Mouse (Mus musculus) liver, embryonic 13.5 days (tissue): ENCODE measurements around the gene Ogfod1. TPM values are rescaled to one million over a fixed set of nuclear protein-coding genes. Genes with fewer than 3 reads are reported as not detected.

Experiments
- ATAC-seq: fragments of 200-750 bp; cut with Nextera tagmentation; 2 replicates; pipeline ENCODE4 v1.8.0; 2017; ENCODE audit warnings: low read depth, mild to moderate bottlenecking, moderate number of reproducible peaks, moderate library complexity
- DNase-seq: peaks from one replicate; pipeline ENCODE4 v3.0.0; 2022
- H3K27ac ChIP-seq: fragments of 300-500 bp; sonication (generic); 2 replicates; pipeline ENCODE4 v1.5.1; 2015; ENCODE audit warnings: moderate library complexity, mild to moderate bottlenecking, inconsistent platforms
- H3K27me3 ChIP-seq: fragments of 300-500 bp; sonication (generic); 2 replicates; pipeline ENCODE4 v1.6.1; 2015; ENCODE audit warnings: mild to moderate bottlenecking, inconsistent platforms
- H3K36me3 ChIP-seq: fragments of 300-500 bp; sonication (generic); 2 replicates; pipeline ENCODE4 v1.6.1; 2015; ENCODE audit warnings: mild to moderate bottlenecking, inconsistent platforms
- H3K4me1 ChIP-seq: fragments of 300-500 bp; sonication (generic); replicated peaks from 2 replicates; pipeline ENCODE4 v1.6.1; 2015; ENCODE audit warnings: inconsistent platforms
- H3K4me2 ChIP-seq: fragments of 300-500 bp; sonication (generic); 2 replicates; pipeline ENCODE4 v1.6.1; 2015; ENCODE audit warnings: inconsistent platforms, mild to moderate bottlenecking, moderate library complexity
- H3K4me3 ChIP-seq: fragments of 300-500 bp; sonication (generic); replicated peaks from 2 replicates; pipeline ENCODE4 v1.5.1; 2015; ENCODE audit warnings: mild to moderate bottlenecking, inconsistent platforms
- H3K9ac ChIP-seq: fragments of 300-500 bp; sonication (generic); 2 replicates; pipeline ENCODE4 v1.6.1; 2015; ENCODE audit warnings: mild to moderate bottlenecking, inconsistent platforms
- H3K9me3 ChIP-seq: fragments of 300-500 bp; sonication (generic); replicated peaks from 2 replicates; pipeline ENCODE4 v1.6.1; 2016; ENCODE audit warnings: inconsistent platforms
- WGBS: fragments of 180-500 bp; shearing (Covaris S2); methylation state at CpG from one replicate; pipeline ENCODE4 v1.1.7; 2015; ENCODE audit not compliant: insufficient replicate concordance; 5-methylcytosine and 5-hydroxymethylcytosine counted together
- polyA plus RNA-seq: library from polyadenylated mRNA; unstranded; fragments of >200 nt; fragmentation: Nextera tagmentation; extraction: Ambion mirVana; gene quantifications from 2 replicates; pipeline ENCODE4 v1.2.1, GENCODE M21; 2015

The Ogfod1 gene
- polyA plus RNA-seq, 1 experiment from 2014 or later: 4.8 TPM

GRCm38 (mm10) chr8:94076461-94077192 is 39.6 kb downstream of the Ogfod1 start:
- WGBS: 71% methylated on average over 12 of the region's 12 CpGs

GRCm38 (mm10) chr8:94087964-94088363 is 51.0 kb downstream of the Ogfod1 start:
- no peak overlapping the region for H3K27ac ChIP-seq
- no peaks in the 10 kb centered on the region for H3K36me3 ChIP-seq
- ATAC-seq: no peak
- H3K9me3 ChIP-seq: no peaks in the 10 kb centered on the region
- no peak overlapping the region for H3K4me3 ChIP-seq
- H3K9ac ChIP-seq: no peak overlapping the region
- H3K4me2 ChIP-seq: no peak overlapping the region
- no peak for DNase-seq
- H3K27me3 ChIP-seq: no peaks in the 10 kb centered on the region
- H3K4me1 ChIP-seq: 0 out of 2 replicates have a peak, but pooled peaks cover 5% of the 10 kb centered on the region
- 77% methylated on average over 9 of the region's 9 CpGs for WGBS

More at GRCm38 (mm10) chr8:94076461-94077192, 39.6 kb downstream of the Ogfod1 start:
- Histone ChIP-seq H3K36me3 (no peaks in the 10 kb centered on the region), H3K4me2 (no peak overlapping the region), H3K27ac (no peak overlapping the region), H3K4me3 (no peak overlapping the region), H3K27me3 (no peaks in the 10 kb centered on the region), H3K9me3 (no peaks in the 10 kb centered on the region), H3K4me1 (no peaks in the 10 kb centered on the region), H3K9ac (no peak overlapping the region)
- ATAC-seq (no peak), DNase-seq (no peak)

- Histone ChIP-seq H3K4me3 (no peak overlapping the region), H3K27ac (no peak overlapping the region), H3K36me3 (no peaks in the 10 kb centered on the region), H3K4me1 (no peaks in the 10 kb centered on the region), H3K9ac (no peak overlapping the region), H3K9me3 (no peaks in the 10 kb centered on the region), H3K4me2 (no peak overlapping the region), H3K27me3 (no peaks in the 10 kb centered on the region)
- ATAC-seq: no peak
- no peak for DNase-seq
- 59% methylated on average over 6 of the region's 6 CpGs for WGBS
Measured at GRCm38 (mm10) chr8:94089715-94090114, 52.7 kb downstream of the Ogfod1 start.

GRCm38 (mm10) chr8:94092848-94093247 is 55.9 kb downstream of the Ogfod1 start:
- ATAC-seq (no peak), DNase-seq (no peak)
- H3K4me2 ChIP-seq: no peak overlapping the region
- H3K27me3 ChIP-seq: no peaks in the 10 kb centered on the region
- H3K4me1 ChIP-seq: peaks cover 6% of the 10 kb centered on the region
- no peak overlapping the region for H3K4me3 ChIP-seq
- no peak overlapping the region for H3K9ac ChIP-seq
- H3K9me3 ChIP-seq: no peaks in the 10 kb centered on the region
- no peaks in the 10 kb centered on the region for H3K36me3 ChIP-seq
- H3K27ac ChIP-seq: no peak overlapping the region
- WGBS: 77% methylated on average over 9 of the region's 9 CpGs

GRCm38 (mm10) chr8:94094281-94094680 is 57.3 kb downstream of the Ogfod1 start:
- H3K27me3 ChIP-seq: no peaks in the 10 kb centered on the region
- H3K4me1 ChIP-seq: peaks cover 13% of the 10 kb centered on the region
- DNase-seq: no peak
- H3K36me3 ChIP-seq: no peaks in the 10 kb centered on the region
- H3K9me3 ChIP-seq: no peaks in the 10 kb centered on the region
- no peak for ATAC-seq
- WGBS: 74% methylated on average over 6 of the region's 6 CpGs
- H3K4me2 ChIP-seq: no peak overlapping the region
- H3K27ac ChIP-seq: no peak overlapping the region
- no peak overlapping the region for H3K9ac ChIP-seq
- H3K4me3 ChIP-seq: no peak overlapping the region

GRCm38 (mm10) chr8:94098081-94098974 is 61.3 kb downstream of the Ogfod1 start, which contains the start of gene Bbs2:
TSS of gene Bbs2 (minus strand) at chr8:94098928.
- peaks cover 13% of the 10 kb centered on the region for H3K4me1 ChIP-seq
- H3K27ac ChIP-seq: peak within 1 kb of the TSS; percentile 95
- DNase-seq: peak; percentile 97
- no peaks in the 10 kb centered on the region for H3K9me3 ChIP-seq
- H3K9ac ChIP-seq: peak within 1 kb of the TSS; percentile 76
- peak; percentile 99 for ATAC-seq
- H3K4me2 ChIP-seq: peak within 1 kb of the TSS; percentile 74
- H3K27me3 ChIP-seq: peaks cover 35% of the 10 kb centered on the region
- H3K36me3 ChIP-seq: no peaks in the 10 kb centered on the region
- H3K4me3 ChIP-seq: peak within 1 kb of the TSS; percentile 70
- 2% methylated on average over 61 of the region's 61 CpGs for WGBS

GRCm38 (mm10) chr8:94098996-94099395 is 62.0 kb downstream of the Ogfod1 start:
- Histone ChIP-seq H3K4me2 (peak overlapping the region; percentile 74), H3K27me3 (peaks cover 40% of the 10 kb centered on the region), H3K9me3 (no peaks in the 10 kb centered on the region), H3K4me1 (peaks cover 13% of the 10 kb centered on the region), H3K27ac (peak overlapping the region; percentile 95), H3K36me3 (no peaks in the 10 kb centered on the region), H3K4me3 (peak overlapping the region; percentile 70), H3K9ac (peak overlapping the region; percentile 76)
- ATAC-seq (no peak), DNase-seq (no peak)
- WGBS: 50% methylated on average over 4 of the region's 4 CpGs

- no peaks in the 10 kb centered on the region for H3K36me3 ChIP-seq
- ATAC-seq (no peak), DNase-seq (no peak)
- WGBS: 52% methylated on average over 5 of the region's 5 CpGs
- H3K4me1 ChIP-seq: peaks cover 26% of the 10 kb centered on the region
- H3K4me2 ChIP-seq: no peak overlapping the region
- no peak overlapping the region for H3K4me3 ChIP-seq
- H3K9ac ChIP-seq: no peak overlapping the region
- no peak overlapping the region for H3K27ac ChIP-seq
- no peaks in the 10 kb centered on the region for H3K9me3 ChIP-seq
- peaks cover 40% of the 10 kb centered on the region for H3K27me3 ChIP-seq
Measured at GRCm38 (mm10) chr8:94104146-94104545, 67.1 kb downstream of the Ogfod1 start.

- H3K4me3 ChIP-seq: no peak overlapping the region
- ATAC-seq (no peak), DNase-seq (no peak)
- H3K27me3 ChIP-seq: peaks cover 10% of the 10 kb centered on the region
- peak overlapping the region; percentile 62 for H3K27ac ChIP-seq
- H3K36me3 ChIP-seq: no peaks in the 10 kb centered on the region
- no peaks in the 10 kb centered on the region for H3K9me3 ChIP-seq
- no peak overlapping the region for H3K4me2 ChIP-seq
- H3K9ac ChIP-seq: no peak overlapping the region
- WGBS: 65% methylated on average over 3 of the region's 3 CpGs
- H3K4me1 ChIP-seq: peaks cover 61% of the 10 kb centered on the region
Measured at GRCm38 (mm10) chr8:94107871-94108270, 70.9 kb downstream of the Ogfod1 start.

- ATAC-seq (peak; percentile 98), DNase-seq (peak; percentile 74)
- Histone ChIP-seq H3K9me3 (no peaks in the 10 kb centered on the region), H3K27me3 (no peaks in the 10 kb centered on the region), H3K36me3 (no peaks in the 10 kb centered on the region), H3K4me1 (peaks cover 70% of the 10 kb centered on the region), H3K4me3 (no peak overlapping the region), H3K9ac (peak overlapping the region; percentile 56; the same call in 1 of the 2 replicates), H3K4me2 (peak overlapping the region; percentile 46), H3K27ac (peak overlapping the region; percentile 94)
- 36% methylated on average over 6 of the region's 6 CpGs for WGBS
Measured at GRCm38 (mm10) chr8:94109396-94109795, 72.4 kb downstream of the Ogfod1 start.

GRCm38 (mm10) chr8:94109835-94110234 is 72.8 kb downstream of the Ogfod1 start:
- Histone ChIP-seq H3K4me3 (no peak overlapping the region), H3K4me2 (peak overlapping the region; percentile 46), H3K4me1 (peaks cover 70% of the 10 kb centered on the region), H3K9ac (peak overlapping the region; percentile 56; the same call in 1 of the 2 replicates), H3K36me3 (no peaks in the 10 kb centered on the region), H3K9me3 (no peaks in the 10 kb centered on the region), H3K27ac (peak overlapping the region; percentile 94), H3K27me3 (no peaks in the 10 kb centered on the region)
- DNase-seq (no peak), ATAC-seq (peak; percentile 19; the same call in 1 of the 2 replicates)
- 68% methylated on average over 5 of the region's 5 CpGs for WGBS
